Mouse (Mus musculus): ENCODE data around the gene Ttc3. TPM values are rescaled to one million over a fixed set of nuclear protein-coding genes. Genes with fewer than 3 reads are reported as not detected.
"Not testable (repeated sequence)": the region's sequence is repeated elsewhere in the genome, so short reads cannot be mapped to it uniquely, and the experiment has no call there.

Ttc3 gene
- polyA plus RNA-seq, 1 experiment from 2014 or later, result 915 TPM

DNA sequence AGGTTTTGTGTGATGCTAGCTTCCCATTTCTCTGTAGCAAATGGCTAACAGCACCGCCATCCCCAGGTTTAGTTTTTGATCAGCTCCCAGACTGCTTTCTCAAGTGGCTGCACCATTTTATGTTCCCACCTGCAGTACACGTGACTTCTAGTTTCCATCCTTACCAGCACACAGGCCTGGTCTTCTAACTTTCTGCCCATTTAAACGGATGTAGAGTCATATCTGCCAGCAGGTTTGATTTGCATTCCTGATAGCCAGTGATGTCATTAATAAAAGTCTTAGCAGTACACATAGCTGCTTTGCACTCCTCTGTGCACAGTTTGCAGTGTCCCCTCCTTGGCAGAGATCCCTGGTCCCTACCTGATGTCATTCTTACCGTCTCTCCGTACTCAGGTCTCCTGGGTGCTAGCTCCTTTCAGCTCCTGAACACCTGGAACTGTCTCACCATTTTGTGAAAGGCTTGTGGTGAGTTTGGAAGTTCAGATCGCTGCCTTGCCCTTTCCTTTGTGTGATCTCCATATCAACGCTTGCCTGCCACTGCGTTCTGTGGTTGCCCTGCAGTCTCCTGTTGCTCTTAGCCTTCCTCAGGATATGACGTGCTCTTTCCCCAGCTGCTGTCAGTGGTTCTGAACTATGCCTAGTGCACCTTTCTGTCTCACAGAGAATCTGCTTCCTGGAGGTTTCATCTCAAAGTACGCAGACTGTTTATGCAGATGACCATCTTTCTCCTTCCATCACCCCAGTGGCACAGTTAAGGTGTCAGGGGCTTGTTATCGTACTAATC lies 114.5 kb downstream of the Ttc3 start:
- H3K4me2 ChIP-seq, result no peak overlapping the region
- no peak overlapping the region for H3K27ac ChIP-seq (replicated peaks)
- no peak for ATAC-seq (ENCODE audit: low FRiP score)
- no peak overlapping the region for H3K9ac ChIP-seq (replicated peaks)
- WGBS, result 81% methylated on average over 11 of the region's 11 CpGs
- H3K27me3 ChIP-seq (replicated peaks), result no peaks in the 10 kb centered on the region
- H3K9me3 ChIP-seq (replicated peaks), result no peaks in the 10 kb centered on the region
- H3K4me1 ChIP-seq, result no peaks in the 10 kb centered on the region
- no peak overlapping the region for H3K4me3 ChIP-seq (replicated peaks)
- H3K36me3 ChIP-seq, result no peaks in the 10 kb centered on the region

DNA sequence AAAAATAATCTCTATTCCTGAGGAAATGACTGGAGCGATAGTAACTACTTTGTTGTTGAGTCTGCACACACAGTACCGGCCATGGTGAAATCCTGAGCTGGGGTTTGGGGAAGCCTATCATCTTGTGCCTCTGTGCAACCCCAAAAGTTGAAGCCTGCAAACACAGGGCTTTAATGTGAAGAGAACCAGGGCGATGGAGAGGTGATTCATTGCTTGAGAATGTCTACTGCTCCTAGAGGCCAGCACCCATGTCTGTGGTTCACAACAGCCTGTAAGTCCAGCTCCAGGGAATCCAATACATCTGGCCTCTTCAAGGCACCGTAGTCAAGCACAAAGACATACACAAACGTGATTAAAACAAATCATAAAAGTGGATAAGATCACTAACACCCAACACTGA lies 116.9 kb downstream of the Ttc3 start:
- ATAC-seq (ENCODE audit: low FRiP score), result no peak
- Histone ChIP-seq H3K9me3 (replicated peaks) (no peaks in the 10 kb centered on the region), H3K27ac (replicated peaks) (no peak overlapping the region), H3K4me2 (no peak overlapping the region), H3K9ac (replicated peaks) (no peak overlapping the region), H3K4me1 (no peaks in the 10 kb centered on the region), H3K27me3 (replicated peaks) (no peaks in the 10 kb centered on the region), H3K36me3 (no peaks in the 10 kb centered on the region), H3K4me3 (replicated peaks) (no peak overlapping the region)
- WGBS, result 86% methylated on average over 5 of the region's 5 CpGs

DNA sequence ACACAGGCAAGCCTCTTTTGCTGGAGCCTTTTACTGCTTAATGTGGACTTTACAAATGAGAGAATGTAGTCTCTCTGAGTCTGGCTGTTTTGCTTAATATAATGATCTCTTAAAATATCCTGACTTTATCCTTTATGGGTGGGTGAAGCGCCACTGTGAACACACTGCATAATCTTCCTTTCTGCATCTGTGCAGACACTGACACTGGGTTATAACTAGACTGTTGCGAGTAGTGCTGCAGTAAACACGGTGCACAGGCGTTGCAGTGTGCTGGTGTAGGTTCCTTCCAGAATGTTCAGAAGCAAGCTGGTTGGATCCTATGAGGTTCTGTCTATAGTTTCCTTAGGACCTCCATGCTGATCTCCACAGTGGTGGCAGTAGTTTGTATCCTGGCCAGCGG lies 118.9 kb downstream of the Ttc3 start:
- Histone ChIP-seq H3K27me3 (replicated peaks) (no peaks in the 10 kb centered on the region), H3K9ac (replicated peaks) (no peak overlapping the region), H3K9me3 (replicated peaks) (no peaks in the 10 kb centered on the region), H3K4me3 (replicated peaks) (no peak overlapping the region), H3K27ac (replicated peaks) (no peak overlapping the region), H3K36me3 (0 out of 2 replicates have a peak, but pooled peaks cover under 1% of the 10 kb centered on the region), H3K4me2 (no peak overlapping the region), H3K4me1 (no peaks in the 10 kb centered on the region)
- no peak for ATAC-seq (ENCODE audit: low FRiP score)
- 89% methylated on average over 5 of the region's 5 CpGs for WGBS

DNA sequence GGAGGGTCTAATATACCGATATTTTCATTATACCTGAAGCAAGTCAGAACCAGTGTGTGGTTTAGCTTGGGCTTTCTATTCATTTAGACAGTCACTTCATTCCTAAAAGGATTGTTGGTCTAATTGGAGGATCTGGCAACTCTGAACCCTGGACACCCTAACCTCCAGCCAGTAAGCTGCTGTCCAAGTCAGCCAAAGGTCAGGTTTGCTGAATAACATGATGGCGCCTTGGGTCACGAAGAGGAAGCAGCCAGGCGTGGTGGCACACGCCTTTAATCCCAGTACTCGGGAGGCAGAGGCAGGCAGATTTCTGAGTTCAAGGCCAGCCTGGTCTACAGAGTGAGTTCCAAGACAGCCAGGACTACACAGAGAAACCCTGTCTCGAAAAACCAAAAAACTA lies 126.8 kb downstream of the Ttc3 start:
- not testable (repeated sequence) for ATAC-seq (ENCODE audit: low FRiP score); H3K27me3 ChIP-seq (replicated peaks); H3K4me2 ChIP-seq; H3K4me1 ChIP-seq; H3K4me3 ChIP-seq (replicated peaks); H3K9ac ChIP-seq (replicated peaks); H3K9me3 ChIP-seq (replicated peaks); H3K27ac ChIP-seq (replicated peaks)
- peaks cover 66% of the 10 kb centered on the region for H3K36me3 ChIP-seq
- WGBS, result 95% methylated on average over 7 of the region's 7 CpGs

DNA sequence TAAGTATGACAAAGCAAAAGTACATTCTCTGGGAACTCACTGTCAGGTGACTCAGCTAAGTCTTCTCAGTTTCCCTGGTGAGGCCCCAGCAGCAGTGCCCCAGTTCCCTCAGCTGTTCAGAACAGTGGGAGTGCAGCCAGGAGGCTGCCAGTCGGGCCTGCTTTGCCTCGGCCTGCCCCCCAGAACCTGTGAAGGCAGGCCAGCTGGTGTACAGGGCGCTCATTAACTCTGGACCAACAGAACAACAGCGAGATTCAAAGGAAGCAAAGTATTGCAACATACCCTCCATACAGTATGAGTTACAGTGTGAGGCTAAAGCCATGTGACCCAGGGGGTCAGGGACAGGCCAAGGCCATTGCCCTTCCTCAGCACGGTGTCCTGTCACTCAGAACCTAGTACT lies 127.5 kb downstream of the Ttc3 start:
- WGBS, result 76% methylated on average over 5 of the region's 5 CpGs
- ATAC-seq (ENCODE audit: low FRiP score), result no peak
- no peak overlapping the region for H3K27ac ChIP-seq (replicated peaks)

DNA sequence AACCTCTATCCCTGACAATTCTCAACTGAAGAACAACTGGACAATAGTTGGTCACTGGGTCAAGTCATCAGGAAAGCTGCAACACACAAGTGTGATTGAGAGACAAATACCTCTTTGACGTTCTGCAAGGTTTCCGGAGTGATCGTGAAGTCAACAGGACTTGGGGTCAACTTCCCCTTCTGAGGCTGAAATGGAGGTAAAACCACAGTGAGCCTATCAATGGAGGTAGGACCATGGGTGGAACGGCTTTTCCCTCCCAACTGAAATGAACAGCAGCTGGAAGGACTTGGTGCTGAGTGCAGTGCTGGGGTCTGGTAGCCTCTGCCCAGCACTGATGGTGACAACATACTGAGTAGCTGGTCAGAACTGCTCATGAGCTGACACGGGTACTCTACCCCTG lies 133.8 kb downstream of the Ttc3 start:
- H3K9ac ChIP-seq (replicated peaks), result no peak overlapping the region
- no peaks in the 10 kb centered on the region for H3K9me3 ChIP-seq (replicated peaks)
- ATAC-seq (ENCODE audit: low FRiP score), result no peak
- H3K4me3 ChIP-seq (replicated peaks), result no peak overlapping the region
- H3K36me3 ChIP-seq, result peaks cover 75% of the 10 kb centered on the region
- WGBS, result 93% methylated on average over 5 of the region's 5 CpGs
- no peaks in the 10 kb centered on the region for H3K27me3 ChIP-seq (replicated peaks)
- no peak overlapping the region for H3K27ac ChIP-seq (replicated peaks)
- no peak overlapping the region for H3K4me2 ChIP-seq
- H3K4me1 ChIP-seq, result no peaks in the 10 kb centered on the region

More for the DNA sequence above, 127.5 kb downstream of the Ttc3 start:
- no peak overlapping the region for H3K4me2 ChIP-seq
- peaks cover 71% of the 10 kb centered on the region for H3K36me3 ChIP-seq
- H3K9me3 ChIP-seq (replicated peaks), result no peaks in the 10 kb centered on the region
- no peaks in the 10 kb centered on the region for H3K4me1 ChIP-seq
- no peaks in the 10 kb centered on the region for H3K27me3 ChIP-seq (replicated peaks)
- no peak overlapping the region for H3K4me3 ChIP-seq (replicated peaks)
- no peak overlapping the region for H3K9ac ChIP-seq (replicated peaks)

DNA sequence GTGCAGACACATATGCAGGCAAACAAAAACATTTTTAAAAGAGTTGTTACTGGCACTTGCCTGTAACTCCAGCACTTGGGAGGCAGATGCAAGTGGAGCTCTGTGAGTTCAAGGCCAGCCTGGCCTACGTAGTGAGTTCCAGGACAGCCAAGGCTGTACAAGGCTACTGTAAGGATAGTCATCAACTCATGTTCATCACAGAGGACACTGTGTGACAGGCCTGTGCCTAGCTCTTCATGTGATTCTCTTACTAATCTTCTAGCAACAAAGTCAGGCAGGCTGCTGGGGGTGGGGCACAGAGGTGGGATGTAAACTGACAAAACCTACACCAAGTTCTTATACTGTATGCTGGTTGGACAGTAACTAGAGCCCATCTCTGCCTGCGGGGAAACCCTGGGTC lies 136.7 kb downstream of the Ttc3 start:
- no peak overlapping the region for H3K4me3 ChIP-seq (replicated peaks)
- no peak overlapping the region for H3K4me2 ChIP-seq
- no peak overlapping the region for H3K27ac ChIP-seq (replicated peaks)
- 92% methylated on average over 2 of the region's 2 CpGs for WGBS
- H3K36me3 ChIP-seq, result peaks cover 73% of the 10 kb centered on the region
- ATAC-seq (ENCODE audit: low FRiP score), result no peak
- no peaks in the 10 kb centered on the region for H3K27me3 ChIP-seq (replicated peaks)
- H3K9me3 ChIP-seq (replicated peaks), result no peaks in the 10 kb centered on the region
- H3K9ac ChIP-seq (replicated peaks), result no peak overlapping the region
- no peaks in the 10 kb centered on the region for H3K4me1 ChIP-seq

DNA sequence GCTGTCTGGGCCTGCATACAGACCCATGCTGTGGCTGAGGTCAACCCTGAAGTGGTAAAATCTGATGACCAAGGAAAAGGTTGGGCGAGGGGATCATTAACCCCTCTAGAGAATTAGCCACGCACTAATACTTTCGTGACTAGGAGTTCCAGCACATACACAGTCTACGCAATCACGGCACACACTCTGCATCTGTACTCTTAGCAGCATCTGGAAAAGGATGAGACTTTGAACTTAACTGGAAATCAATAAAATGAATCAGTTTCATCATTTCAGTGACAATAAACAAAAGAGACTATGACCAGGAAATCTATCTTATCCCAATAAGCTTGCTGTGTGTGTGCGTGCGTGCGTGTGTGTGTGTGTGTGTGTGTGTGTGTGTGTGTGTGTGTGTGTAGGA lies 138.4 kb downstream of the Ttc3 start:
- no peak overlapping the region for H3K4me2 ChIP-seq
- no peak for ATAC-seq (ENCODE audit: low FRiP score)
- H3K9ac ChIP-seq (replicated peaks), result no peak overlapping the region
- H3K4me1 ChIP-seq, result no peaks in the 10 kb centered on the region
- H3K36me3 ChIP-seq, result peaks cover 63% of the 10 kb centered on the region
- no peak overlapping the region for H3K4me3 ChIP-seq (replicated peaks)
- H3K27ac ChIP-seq (replicated peaks), result no peak overlapping the region
- no peaks in the 10 kb centered on the region for H3K9me3 ChIP-seq (replicated peaks)
- WGBS, result 92% methylated on average over 8 of the region's 8 CpGs
- no peaks in the 10 kb centered on the region for H3K27me3 ChIP-seq (replicated peaks)

DNA sequence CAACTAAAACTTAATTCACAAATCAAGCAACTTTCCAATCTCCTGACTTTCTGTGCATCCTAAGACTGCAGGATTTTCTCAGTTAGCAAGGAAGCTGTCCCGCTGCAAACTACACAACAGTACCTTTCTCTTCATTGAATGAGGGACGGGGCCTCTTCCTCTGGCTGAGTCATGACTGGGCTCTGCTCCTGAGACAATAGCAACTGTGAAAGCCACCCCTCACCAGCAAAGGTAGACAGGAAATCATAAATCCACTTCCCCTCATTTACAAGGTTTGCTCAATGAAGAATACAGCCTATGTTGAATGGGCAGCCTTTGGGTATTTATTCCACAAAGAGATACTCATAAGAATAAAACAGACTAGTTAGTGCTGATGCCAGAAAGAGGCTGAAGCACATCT lies 139.6 kb downstream of the Ttc3 start:
- ATAC-seq (ENCODE audit: low FRiP score), result no peak
- Histone ChIP-seq H3K9me3 (replicated peaks) (no peaks in the 10 kb centered on the region), H3K9ac (replicated peaks) (no peak overlapping the region), H3K36me3 (peaks cover 51% of the 10 kb centered on the region), H3K4me2 (no peak overlapping the region), H3K27me3 (replicated peaks) (no peaks in the 10 kb centered on the region), H3K4me1 (no peaks in the 10 kb centered on the region), H3K27ac (replicated peaks) (no peak overlapping the region), H3K4me3 (replicated peaks) (no peak overlapping the region)
- WGBS, result 59% methylated on average over 2 of the region's 2 CpGs

DNA sequence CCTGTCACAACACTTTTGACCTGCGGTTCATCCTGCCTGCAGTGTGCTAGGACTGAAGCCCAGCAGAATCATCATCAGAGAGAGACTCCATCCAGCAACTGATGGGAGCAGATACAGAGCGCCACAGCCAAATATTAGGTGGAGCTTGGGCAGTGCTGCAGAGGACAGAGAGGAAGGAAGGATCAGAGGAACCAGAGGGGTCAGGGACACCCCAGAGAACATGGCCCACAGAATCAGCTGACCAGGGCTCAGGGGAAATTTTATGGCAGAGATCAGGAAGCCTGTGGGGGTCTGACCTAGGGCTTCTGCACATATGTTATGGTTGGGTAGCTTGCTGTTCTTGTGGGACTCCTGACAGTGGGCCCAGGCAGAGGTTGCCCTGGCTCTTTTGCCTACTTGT lies 147.2 kb downstream of the Ttc3 start:
- Histone ChIP-seq H3K4me3 (replicated peaks) (no peak overlapping the region), H3K27me3 (replicated peaks) (no peaks in the 10 kb centered on the region), H3K9ac (replicated peaks) (no peak overlapping the region), H3K4me2 (no peak overlapping the region), H3K36me3 (no peaks in the 10 kb centered on the region; the same call in 1 of the 2 replicates), H3K27ac (replicated peaks) (no peak overlapping the region), H3K4me1 (peaks cover 9% of the 10 kb centered on the region; the same call in 1 of the 2 replicates), H3K9me3 (replicated peaks) (no peaks in the 10 kb centered on the region)
- ATAC-seq (ENCODE audit: low FRiP score), result no peak
- WGBS, result 95% methylated on average over 2 of the region's 2 CpGs

All from neural tube, embryonic 15.5 days (tissue).